Comparison of ENCODE assay signal across 20 mouse cellular contexts in genomic region chr15:84453091-84453490, GRCm38 (mm10). TPM values are rescaled to one million over a fixed set of nuclear protein-coding genes. Genes with fewer than 3 reads are reported as not detected.
"Had no signal": no experiment of that assay in that cellular context is flagged by ENCODE, and none has a peak within 500 bp of the region (broad histone marks: within the 10 kb centered on the region; RNA-seq: fewer than 3 reads in every experiment).

No protein-coding gene starts in this region.

- H3K4me3 ChIP-seq: lung, embryonic 15.5 days; megakaryocyte, embryonic 14.5 days; midbrain, embryonic 13.5 days; midbrain, embryonic 15.5 days; neural tube, embryonic 12.5 days; stomach, embryonic 15.5 days had no signal

- H3K9ac ChIP-seq: lung, embryonic 15.5 days; midbrain, embryonic 13.5 days; midbrain, embryonic 15.5 days; neural tube, embryonic 12.5 days; stomach, embryonic 15.5 days had no signal

- H3K9me3 ChIP-seq: lung, embryonic 15.5 days; megakaryocyte, embryonic 14.5 days; midbrain, embryonic 15.5 days; neural tube, embryonic 12.5 days; stomach, embryonic 15.5 days had no signal

- H3K27ac ChIP-seq: lung, embryonic 15.5 days; macrophage; midbrain, embryonic 13.5 days; midbrain, embryonic 15.5 days; neural tube, embryonic 12.5 days; stomach, embryonic 15.5 days; stomach, postnatal 0 days had no signal

- H3K36me3 ChIP-seq: lung, embryonic 15.5 days; midbrain, embryonic 13.5 days; midbrain, embryonic 15.5 days; neural tube, embryonic 12.5 days; stomach, embryonic 15.5 days had no signal

- H3K27me3 ChIP-seq: midbrain, embryonic 15.5 days had no signal

- ATAC-seq: lung, postnatal 0 days; midbrain, embryonic 13.5 days; midbrain, embryonic 15.5 days had no signal

- DNase-seq: lung, adult 2 months; lung, postnatal 14 days; lung, postnatal 36 days; right cerebral cortex, postnatal 14 days; thymus, adult 2 months; thymus, postnatal 25 days; thymus, postnatal 4 days had no signal

- H3K4me2 ChIP-seq: lung, embryonic 15.5 days; midbrain, embryonic 11.5 days; midbrain, embryonic 13.5 days; midbrain, embryonic 15.5 days; neural tube, embryonic 12.5 days; stomach, embryonic 15.5 days had no signal

RNA-seq across cellular contexts. Expression of gene Shisal1, which starts 6.2 kb away (rescaled TPM):
- total RNA-seq: megakaryocyte progenitor cell, adult 5-6 weeks; monocyte, adult 5-6 weeks; neutrophil, adult 5-6 weeks had no signal
- polyA plus RNA-seq: macrophage had no signal
